Mouse (Mus musculus): Measurements from ENCODE around the gene Clstn3.
"Not testable (repeated sequence)": the region's sequence is repeated elsewhere in the genome, so short reads cannot be mapped to it uniquely, and the experiment has no call there.

DNA sequence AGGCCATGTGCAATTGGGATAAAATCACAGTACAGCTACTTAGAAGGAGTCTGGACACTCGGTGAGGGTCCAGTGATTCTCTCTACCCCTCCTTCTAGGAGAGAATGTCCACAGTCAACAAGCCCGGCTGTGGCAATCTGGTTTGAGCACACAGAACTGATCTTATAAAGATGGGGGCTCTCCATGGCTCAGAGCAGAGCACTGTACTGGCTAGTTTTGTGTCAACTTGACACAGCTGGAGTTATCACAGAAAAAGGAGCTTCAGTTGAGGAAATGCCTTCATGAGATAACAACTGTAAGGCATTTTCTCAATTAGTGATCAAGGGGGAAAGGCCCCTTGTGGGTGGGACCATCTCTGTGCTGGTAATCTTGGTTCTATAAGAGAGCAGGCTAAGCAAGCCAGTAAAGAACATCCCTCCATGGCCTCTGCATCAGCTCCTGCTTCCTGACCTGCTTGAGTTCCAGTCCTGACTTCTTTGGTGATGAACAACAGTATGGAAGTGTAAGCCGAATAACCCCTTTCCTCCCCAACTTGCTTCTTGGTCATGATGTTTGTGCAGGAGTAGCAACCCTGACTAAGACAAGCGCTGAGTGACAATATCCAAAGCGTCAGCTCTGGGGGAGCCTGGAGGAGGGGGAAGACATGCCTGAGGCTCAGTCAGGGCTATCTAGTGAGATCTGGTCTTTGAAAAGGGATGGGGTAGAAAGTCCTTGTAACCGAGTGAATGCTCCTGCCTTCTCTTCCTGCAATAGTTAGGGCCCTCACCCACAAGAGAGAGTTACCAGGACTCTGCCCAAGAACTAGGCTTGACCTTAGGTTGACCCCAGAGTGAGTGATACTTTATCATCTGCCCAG is 7.4 kb upstream of the Clstn3 start:
- not testable (repeated sequence) for TF ChIP-seq CTCF (IDR thresholded peaks at IDR 0.05; ENCODE audit: control insufficient read depth, insufficient read depth, low read length); POLR2A (IDR thresholded peaks at IDR 0.05; ENCODE audit: borderline replicate concordance, control insufficient read depth, low read depth, low read length)

Measured in bone marrow, adult 2 months (tissue).